Mouse (Mus musculus) embryonic facial prominence, embryonic 11.5 days (tissue): ENCODE results near the gene Gse1. TPM values are rescaled to one million over a fixed set of nuclear protein-coding genes. Genes with fewer than 3 reads are reported as not detected.
A peak's percentile ranks its signal among the peaks of the same experiment; 100 is the strongest.
"Not testable (repeated sequence)": the region's sequence is repeated elsewhere in the genome, so short reads cannot be mapped to it uniquely, and the experiment has no call there.

Experiments used
- ATAC-seq: fragments of 200-750 bp; cut with Nextera tagmentation; replicated peaks from 2 replicates; pipeline ENCODE4 v1.8.0; 2017; ENCODE audit warnings: low read depth; ENCODE audit not compliant: insufficient number of reproducible peaks, low FRiP score, low TSS enrichment
- DNase-seq: peaks from one replicate; pipeline ENCODE4 v3.0.0-alpha.2; 2015; ENCODE audit warnings: low spot score
- H3K27ac ChIP-seq: fragments of 300-500 bp; sonication (generic); replicated peaks from 2 replicates; pipeline ENCODE4 v1.5.1; 2014; ENCODE audit warnings: mild to moderate bottlenecking, low read depth, low read length, control low read depth
- H3K27me3 ChIP-seq: fragments of 300-500 bp; sonication (generic); 2 replicates; pipeline ENCODE4 v1.6.1; 2014; ENCODE audit warnings: mild to moderate bottlenecking, low read length, moderate library complexity, mixed read lengths; ENCODE audit not compliant: control insufficient read depth, insufficient read depth
- H3K36me3 ChIP-seq: fragments of 300-500 bp; sonication (generic); replicated peaks from 2 replicates; pipeline ENCODE4 v1.6.1; 2014; ENCODE audit warnings: low read depth, mild to moderate bottlenecking, low read length, moderate library complexity, mixed read lengths; ENCODE audit not compliant: control insufficient read depth, insufficient read depth
- H3K4me1 ChIP-seq: fragments of 300-500 bp; sonication (generic); 2 replicates; pipeline ENCODE4 v1.6.1; 2014; ENCODE audit warnings: low read length, mixed read lengths; ENCODE audit not compliant: control insufficient read depth, insufficient read depth
- H3K4me2 ChIP-seq: fragments of 300-500 bp; sonication (generic); 2 replicates; pipeline ENCODE4 v1.6.1; 2014; ENCODE audit warnings: low read depth, mild to moderate bottlenecking, control low read depth, low read length, moderate library complexity
- H3K4me3 ChIP-seq: fragments of 300-500 bp; sonication (generic); 2 replicates; pipeline ENCODE4 v1.5.1; 2014; ENCODE audit warnings: low read depth, low read length, control low read depth
- H3K9ac ChIP-seq: fragments of 300-500 bp; sonication (generic); replicated peaks from 2 replicates; pipeline ENCODE4 v1.6.1; 2014; ENCODE audit warnings: mild to moderate bottlenecking, control low read depth, low read length
- H3K9me3 ChIP-seq: fragments of 300-500 bp; sonication (generic); replicated peaks from 2 replicates; pipeline ENCODE4 v1.6.1; 2016; ENCODE audit warnings: mild to moderate bottlenecking, low read length, inconsistent platforms, mixed read lengths; ENCODE audit not compliant: control insufficient read depth
- WGBS: fragments of 180-500 bp; shearing (Covaris S2); extraction: QIAGEN DNeasy Blood & Tissue Kit; methylation state at CpG from one replicate; pipeline ENCODE4 v1.1.7; 2014; 5-methylcytosine and 5-hydroxymethylcytosine counted together
- polyA plus RNA-seq: library from polyadenylated mRNA; unstranded; fragments of >200 nt; fragmentation: Nextera tagmentation; extraction: Ambion mirVana; gene quantifications from 2 replicates; pipeline ENCODE4 v1.2.1, GENCODE M21; 2014

Gse1 gene
- polyA plus RNA-seq, 1 experiment from 2014 or later, result 8.1 TPM

DNA sequence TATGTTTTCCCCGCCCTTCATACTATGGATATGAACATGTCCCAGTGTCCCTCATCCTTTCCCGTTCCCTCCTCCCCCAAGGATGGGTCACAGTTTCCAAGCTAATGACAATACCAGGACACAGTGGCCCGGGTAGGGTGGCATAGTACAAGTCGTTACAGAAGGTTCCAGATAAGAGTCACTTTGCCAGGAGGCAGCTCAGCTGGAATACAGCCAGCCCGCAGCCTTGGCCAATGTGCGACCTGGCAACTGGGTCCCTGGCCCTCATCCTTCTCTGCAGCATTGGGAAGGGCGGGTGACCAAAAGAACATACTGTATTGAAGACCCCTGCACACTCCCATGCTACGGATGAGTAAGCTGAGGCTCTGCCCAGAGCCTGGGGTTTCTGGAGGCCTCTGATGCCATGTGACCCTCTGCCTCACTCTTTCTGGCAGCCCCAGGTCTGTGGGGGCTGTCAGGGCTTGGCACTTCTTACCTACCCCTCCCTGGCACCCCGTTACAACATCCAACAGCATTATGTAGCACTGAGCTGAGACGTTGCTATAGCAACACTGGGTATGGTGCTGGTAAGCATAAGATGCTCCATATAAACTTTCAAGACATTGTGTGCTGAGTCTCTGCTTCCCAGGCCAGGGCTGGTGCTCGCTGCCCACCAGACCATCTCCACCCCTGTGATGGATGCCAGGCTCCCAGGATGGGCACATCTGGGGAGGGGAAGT is 100.9 kb downstream of the Gse1 start:
- DNase-seq, result no peak

DNA sequence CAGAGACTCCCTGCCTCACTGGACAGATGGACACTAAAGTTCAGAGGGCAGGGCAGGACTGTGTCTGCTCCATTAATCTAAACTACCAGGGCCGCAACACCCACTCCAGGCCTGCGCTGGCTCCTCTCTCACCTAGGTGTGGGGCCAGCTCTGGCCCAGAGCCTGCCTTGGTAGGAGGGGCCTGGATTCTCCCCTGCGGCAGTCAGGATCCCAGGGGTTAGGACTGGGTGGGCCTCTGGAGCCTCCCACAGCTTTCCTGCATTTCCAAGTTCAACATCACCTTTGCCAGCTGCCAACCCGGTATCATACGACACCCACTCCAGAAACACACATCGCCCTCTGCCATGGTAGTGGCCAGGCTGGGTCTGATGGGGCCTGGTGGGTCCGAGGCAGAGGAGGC is 102.8 kb downstream of the Gse1 start:
- H3K9ac ChIP-seq, result no peak overlapping the region
- 63% methylated on average over 7 of the region's 7 CpGs for WGBS
- no peak overlapping the region for H3K4me2 ChIP-seq

More for the DNA sequence above, 100.9 kb downstream of the Gse1 start:
- peaks cover 5% of the 10 kb centered on the region; the same call in 1 of the 2 replicates for H3K4me1 ChIP-seq
- no peak overlapping the region for H3K27ac ChIP-seq
- no peak overlapping the region for H3K4me2 ChIP-seq
- H3K9ac ChIP-seq, result no peak overlapping the region
- ATAC-seq, result no peak
- 89% methylated on average over 11 of the region's 11 CpGs for WGBS
- H3K9me3 ChIP-seq, result no peaks in the 10 kb centered on the region
- H3K4me3 ChIP-seq, result no peak overlapping the region
- no peaks in the 10 kb centered on the region for H3K36me3 ChIP-seq
- H3K27me3 ChIP-seq, result no peaks in the 10 kb centered on the region

DNA sequence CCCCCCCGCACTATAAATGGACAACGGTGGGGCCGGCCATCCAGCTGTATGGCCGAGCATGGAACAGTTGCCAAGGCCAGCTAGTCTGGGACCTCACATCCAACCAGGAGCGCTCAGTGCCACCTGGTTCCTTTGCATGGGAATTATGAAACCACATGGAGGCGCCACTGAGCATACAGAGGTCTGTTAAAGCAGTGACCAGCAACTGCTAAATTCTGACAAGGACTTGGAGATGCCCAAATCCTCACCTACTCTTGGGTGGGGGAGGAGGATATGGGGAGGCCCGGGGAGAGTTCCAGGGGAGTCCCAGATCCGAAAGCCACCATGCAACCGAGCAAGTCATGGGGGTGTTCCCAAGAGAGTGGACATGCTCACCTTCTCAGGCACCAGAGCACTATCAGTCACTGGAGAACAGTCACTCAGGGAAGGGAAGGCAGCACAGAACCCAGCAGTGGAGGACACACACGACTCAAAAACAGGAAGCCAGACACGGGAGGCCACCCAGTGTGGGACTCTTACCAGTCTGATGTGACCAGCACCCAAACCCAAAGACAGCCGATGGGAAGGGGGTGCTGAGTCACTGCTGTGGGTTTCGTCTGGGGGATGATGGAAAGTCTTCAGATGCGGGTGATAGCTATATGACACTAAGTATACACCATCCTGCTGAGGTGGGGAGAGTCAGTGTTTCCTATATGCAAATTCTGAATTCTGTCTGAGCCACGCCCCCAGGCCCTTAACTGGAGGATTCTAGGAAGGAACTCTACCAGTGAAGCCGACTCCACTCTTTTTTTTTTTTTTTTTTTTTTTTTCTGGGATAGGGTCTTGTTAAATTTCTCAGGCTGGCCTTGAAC is 104.3 kb downstream of the Gse1 start:
- Histone ChIP-seq H3K27ac (no peak overlapping the region), H3K4me3 (no peak overlapping the region), H3K9ac (no peak overlapping the region), H3K4me2 (no peak overlapping the region), H3K27me3 (no peaks in the 10 kb centered on the region), H3K36me3 (no peaks in the 10 kb centered on the region), H3K4me1 (peaks cover 23% of the 10 kb centered on the region), H3K9me3 (no peaks in the 10 kb centered on the region)
- no peak for ATAC-seq
- peak; percentile 48 for DNase-seq
- WGBS, result 80% methylated on average over 16 of the region's 16 CpGs

More for the DNA sequence above, 102.8 kb downstream of the Gse1 start:
- no peaks in the 10 kb centered on the region for H3K27me3 ChIP-seq
- no peaks in the 10 kb centered on the region for H3K36me3 ChIP-seq
- DNase-seq (no peak), ATAC-seq (no peak)
- H3K4me1 ChIP-seq, result peaks cover 15% of the 10 kb centered on the region
- H3K9me3 ChIP-seq, result no peaks in the 10 kb centered on the region
- H3K27ac ChIP-seq, result no peak overlapping the region
- no peak overlapping the region for H3K4me3 ChIP-seq

DNA sequence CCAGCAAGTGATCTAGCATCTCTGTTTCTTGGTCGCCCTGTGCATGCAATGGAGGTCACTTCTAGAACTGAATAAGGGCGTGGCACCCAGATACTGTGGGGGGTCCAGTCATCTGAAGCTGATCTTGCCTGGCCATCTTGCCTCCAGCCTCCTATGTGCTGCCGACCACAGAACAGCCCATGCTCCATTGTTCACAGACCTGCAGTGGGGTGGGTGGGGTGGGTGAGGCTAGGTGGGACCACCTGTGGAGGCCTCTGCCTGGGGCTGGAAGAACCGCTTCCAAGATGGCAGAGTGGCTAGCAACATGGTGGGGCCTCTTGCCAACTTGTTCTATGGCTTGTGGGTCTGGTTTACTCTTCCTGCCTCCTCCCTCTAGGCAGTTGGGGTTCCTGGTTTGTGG is 105.4 kb downstream of the Gse1 start:
- ATAC-seq (no peak), DNase-seq (no peak)
- peaks cover 25% of the 10 kb centered on the region for H3K4me1 ChIP-seq
- H3K4me3 ChIP-seq, result no peak overlapping the region
- H3K9ac ChIP-seq, result no peak overlapping the region
- no peaks in the 10 kb centered on the region for H3K36me3 ChIP-seq
- WGBS, result 90% methylated on average over 4 of the region's 4 CpGs
- H3K9me3 ChIP-seq, result no peaks in the 10 kb centered on the region
- no peaks in the 10 kb centered on the region for H3K27me3 ChIP-seq
- H3K27ac ChIP-seq, result no peak overlapping the region
- no peak overlapping the region for H3K4me2 ChIP-seq

DNA sequence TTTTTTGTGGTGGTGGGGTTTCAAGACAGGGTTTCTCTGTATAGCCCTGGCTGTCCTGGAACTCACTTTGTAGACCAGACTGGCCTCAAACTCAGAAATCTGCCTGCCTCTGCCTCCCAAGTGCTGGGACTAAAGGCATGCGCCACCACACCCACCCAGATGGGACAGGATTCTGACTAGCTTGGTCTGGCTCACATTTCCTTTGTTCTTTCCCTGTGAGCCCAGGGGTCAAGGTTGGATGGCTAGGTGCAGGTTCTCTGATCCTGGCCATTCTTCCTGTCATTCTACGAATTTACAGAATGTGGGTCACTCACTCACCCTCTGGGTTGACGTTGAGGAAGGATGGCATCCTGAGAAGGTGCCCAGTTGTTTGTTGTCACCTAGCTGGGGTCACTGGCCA is 106.0 kb downstream of the Gse1 start:
- ATAC-seq, DNase-seq, H3K36me3 ChIP-seq, H3K27me3 ChIP-seq, H3K4me3 ChIP-seq, H3K4me2 ChIP-seq, H3K9ac ChIP-seq, H3K9me3 ChIP-seq: not testable (repeated sequence)
- 60% methylated on average over 3 of the region's 3 CpGs for WGBS
- Histone ChIP-seq H3K4me1 (peaks cover 25% of the 10 kb centered on the region), H3K27ac (peak overlapping the region; percentile 77)

DNA sequence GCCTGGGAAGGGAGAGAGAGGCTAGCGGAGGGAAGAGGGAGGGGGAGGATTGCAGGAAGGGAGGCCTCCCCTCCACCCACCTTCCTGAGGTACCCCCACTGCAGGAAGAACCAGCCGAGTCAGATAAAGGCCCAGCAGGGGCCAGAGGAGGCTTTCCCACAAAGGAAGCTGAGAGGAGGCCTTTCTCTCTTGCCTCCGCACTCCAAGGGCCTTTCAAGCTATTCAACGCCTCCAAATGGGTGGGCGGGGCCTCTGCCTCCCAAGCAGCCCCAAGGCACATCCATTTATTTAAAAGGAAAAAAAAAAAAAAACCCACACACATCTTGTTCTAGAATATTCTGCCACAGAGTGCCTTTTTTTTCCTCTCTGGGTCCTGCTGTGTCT is 106.6 kb downstream of the Gse1 start:
- Histone ChIP-seq H3K9me3 (no peaks in the 10 kb centered on the region), H3K27ac (peak overlapping the region; percentile 77), H3K4me2 (0 out of 2 replicates have a peak overlapping the region, but pooled peaks have one; percentile 10), H3K27me3 (no peaks in the 10 kb centered on the region), H3K4me3 (no peak overlapping the region), H3K36me3 (no peaks in the 10 kb centered on the region), H3K4me1 (peaks cover 25% of the 10 kb centered on the region), H3K9ac (0 out of 2 replicates have a peak overlapping the region, but pooled peaks have one; percentile 39)
- DNase-seq (peak; percentile 79), ATAC-seq (peak; percentile 71)
- 9% methylated on average over 5 of the region's 5 CpGs for WGBS

DNA sequence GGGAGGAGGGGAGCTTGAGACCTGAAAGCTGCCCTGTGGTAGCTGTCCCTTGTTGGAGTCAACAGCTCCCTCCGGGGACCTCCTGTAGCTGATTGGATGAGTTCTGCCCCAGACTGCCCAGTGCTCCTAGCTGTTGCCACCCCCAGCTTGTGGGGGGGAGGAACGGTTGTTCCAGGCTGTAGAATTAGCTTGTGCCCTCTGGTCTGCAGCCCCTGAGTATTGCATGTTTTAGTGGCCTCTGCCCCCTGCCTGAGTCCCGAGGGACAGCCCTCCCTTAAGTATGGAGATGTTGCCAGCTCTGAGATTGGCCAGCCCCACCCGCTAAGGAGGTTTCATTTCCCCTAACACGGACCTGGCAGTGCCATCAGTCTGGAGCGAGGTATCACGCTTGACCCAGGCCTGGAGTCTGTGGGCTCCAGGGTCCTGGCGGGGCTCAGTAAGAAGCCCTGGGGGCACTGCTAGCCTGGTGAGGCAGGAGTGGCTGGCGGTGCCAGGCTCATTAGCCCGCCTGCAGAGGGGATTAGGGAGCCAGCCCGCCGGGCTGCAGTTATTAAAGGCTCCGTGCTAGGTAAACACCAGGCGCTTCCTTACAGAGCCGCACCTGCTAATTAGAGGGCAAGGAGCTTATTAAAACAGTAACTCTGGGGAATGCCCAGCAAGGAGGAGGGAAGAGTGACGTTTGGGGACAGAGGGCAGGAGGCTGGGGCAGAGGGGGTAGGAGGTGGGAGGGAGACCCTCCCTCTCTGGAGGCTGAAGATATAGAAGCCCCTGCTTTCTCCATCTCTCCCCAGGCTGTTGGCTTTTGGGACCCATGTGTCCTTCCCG is 107.2 kb downstream of the Gse1 start:
- ATAC-seq, result no peak
- Histone ChIP-seq H3K4me3 (no peak overlapping the region), H3K9ac (peak overlapping the region; percentile 18), H3K27ac (peak overlapping the region; percentile 77), H3K27me3 (no peaks in the 10 kb centered on the region), H3K9me3 (no peaks in the 10 kb centered on the region), H3K4me2 (0 out of 2 replicates have a peak overlapping the region, but pooled peaks have one; percentile 19), H3K4me1 (peaks cover 25% of the 10 kb centered on the region), H3K36me3 (no peaks in the 10 kb centered on the region)
- WGBS, result 2% methylated on average over 17 of the region's 17 CpGs
- DNase-seq, result peak; percentile 54
